Mouse (Mus musculus) ES-Bruce4 (cell line): ENCODE measurements around the gene Nxph4. TPM values are rescaled to one million over a fixed set of nuclear protein-coding genes. Genes with fewer than 3 reads are reported as not detected.

Experiments used
- H3K27ac ChIP-seq: 2 replicates; pipeline ENCODE4 v1.5.1; 2012; ENCODE audit warnings: low read length, inconsistent platforms; ENCODE audit not compliant: insufficient read depth
- H3K27me3 ChIP-seq: 2 replicates; pipeline ENCODE4 v1.6.1; 2012; ENCODE audit warnings: mild to moderate bottlenecking, low read length, inconsistent platforms; ENCODE audit not compliant: control insufficient read depth, poor library complexity, insufficient read depth, severe bottlenecking
- H3K36me3 ChIP-seq: 2 replicates; pipeline ENCODE4 v1.6.1; 2012; ENCODE audit warnings: inconsistent platforms, mild to moderate bottlenecking, low read length, moderate library complexity; ENCODE audit not compliant: control insufficient read depth, poor library complexity, insufficient read depth, severe bottlenecking
- H3K4me1 ChIP-seq: one replicate; pipeline ENCODE4 v1.8.1; 2011; ENCODE audit warnings: low read length; ENCODE audit not compliant: control insufficient read depth, insufficient read depth
- H3K4me3 ChIP-seq: 2 replicates; pipeline ENCODE4 v1.5.1; 2011; ENCODE audit warnings: low read depth, mild to moderate bottlenecking, low read length
- H3K9ac ChIP-seq: 2 replicates; pipeline ENCODE4 v1.6.1; 2012; ENCODE audit warnings: low read depth, mild to moderate bottlenecking, inconsistent platforms; ENCODE audit not compliant: poor library complexity, severe bottlenecking
- H3K9me3 ChIP-seq: replicated peaks from 2 replicates; pipeline ENCODE4 v1.6.1; 2012; ENCODE audit warnings: mild to moderate bottlenecking, low read length, inconsistent platforms; ENCODE audit not compliant: control insufficient read depth, poor library complexity, insufficient read depth, severe bottlenecking
- CTCF ChIP-seq: IDR thresholded peaks from one replicate; pipeline ENCODE4 v1.8.1; 2011; ENCODE audit warnings: low read depth, low read length
- EP300 ChIP-seq: IDR thresholded peaks from 2 replicates; pipeline ENCODE4 v1.6.1; 2011; ENCODE audit warnings: low read depth, low read length; ENCODE audit not compliant: insufficient read depth
- POLR2A ChIP-seq: IDR thresholded peaks from one replicate; pipeline ENCODE4 v1.8.1; 2011; ENCODE audit warnings: low read length; ENCODE audit not compliant: insufficient read depth
- polyA plus RNA-seq: library from polyadenylated mRNA; stranded (reverse); fragments of >200 nt; gene quantifications from 2 replicates; pipeline ENCODE4 v1.2.4, GENCODE M21; 2011; ENCODE audit warnings: low read depth; ENCODE audit not compliant: missing spikeins, insufficient read depth, insufficient read length

Gene Nxph4
- polyA plus RNA-seq, 1 experiment = not detected

DNA sequence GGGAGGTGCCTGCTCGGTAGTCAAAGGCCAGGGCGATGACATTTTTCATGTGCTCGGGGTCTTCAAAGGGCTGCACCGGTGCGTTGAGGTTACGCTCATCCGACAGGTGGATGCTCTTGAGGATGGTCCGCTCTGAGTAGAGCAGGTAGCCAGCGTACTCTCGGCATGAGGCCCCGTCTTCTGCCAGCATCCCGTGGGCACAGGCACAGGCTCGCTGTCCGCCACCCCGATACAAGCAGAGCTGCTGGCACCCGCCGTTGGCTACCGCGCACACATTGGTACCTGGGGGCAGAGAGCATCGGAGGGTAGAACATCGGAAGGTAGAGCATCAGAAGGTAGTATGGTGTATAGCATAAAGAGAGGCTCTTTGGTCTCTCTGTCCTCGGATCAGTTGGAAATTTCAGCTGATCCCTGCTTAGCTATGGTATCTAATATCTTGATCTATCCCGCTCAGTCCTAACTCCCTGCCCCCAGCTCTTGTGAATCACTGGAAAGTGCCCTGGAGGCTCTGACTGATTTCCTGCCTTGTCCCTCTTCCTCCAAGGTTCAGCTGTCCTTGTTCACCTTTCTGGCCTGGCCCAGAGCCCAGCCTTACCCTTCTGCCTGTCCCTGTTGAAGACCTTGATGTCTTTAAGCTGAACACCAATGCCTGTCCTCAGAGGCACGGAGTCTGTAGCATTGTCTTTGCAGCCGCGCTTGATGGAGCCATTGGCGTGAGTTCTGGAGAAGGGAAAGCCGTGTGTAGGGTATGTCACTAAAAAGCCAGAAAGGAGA, 32.4 kb upstream of the Nxph4 start:
- Histone ChIP-seq H3K4me3 (no peak overlapping the region), H3K27me3 (no peaks in the 10 kb centered on the region), H3K4me1 (peaks cover 5% of the 10 kb centered on the region), H3K9ac (no peak overlapping the region), H3K36me3 (no peaks in the 10 kb centered on the region), H3K27ac (no peak overlapping the region), H3K9me3 (no peaks in the 10 kb centered on the region)
- TF ChIP-seq CTCF (no peak), EP300 (no peak), POLR2A (no peak)

DNA sequence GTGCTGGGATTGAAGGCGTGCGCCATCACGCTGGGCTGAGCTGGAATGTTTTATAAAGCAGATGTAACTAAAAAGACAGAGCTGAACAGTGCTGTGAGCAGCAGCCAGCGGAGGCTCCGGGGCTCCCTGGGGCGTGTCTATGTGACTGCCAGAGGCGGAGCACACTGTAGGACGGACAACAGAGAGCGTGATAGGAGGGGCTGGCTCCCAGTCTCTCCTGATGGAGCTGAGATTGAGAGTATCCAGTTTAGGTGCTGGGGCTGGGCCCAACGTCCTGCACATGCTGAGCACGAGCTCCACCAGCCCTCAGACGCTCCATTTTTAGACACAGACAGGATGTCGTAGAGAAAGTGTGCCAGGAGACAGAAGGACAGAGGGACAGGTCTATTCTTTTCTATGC, 29.9 kb upstream of the Nxph4 start:
- Histone ChIP-seq H3K9ac (no peak overlapping the region), H3K9me3 (no peaks in the 10 kb centered on the region), H3K27me3 (no peaks in the 10 kb centered on the region), H3K4me3 (no peak overlapping the region), H3K36me3 (no peaks in the 10 kb centered on the region), H3K4me1 (peaks cover 5% of the 10 kb centered on the region), H3K27ac (peak overlapping the region; percentile 27; the same call in 1 of the 2 replicates)
- no peak for TF ChIP-seq EP300
- no peak for TF ChIP-seq CTCF
- no peak for TF ChIP-seq POLR2A

DNA sequence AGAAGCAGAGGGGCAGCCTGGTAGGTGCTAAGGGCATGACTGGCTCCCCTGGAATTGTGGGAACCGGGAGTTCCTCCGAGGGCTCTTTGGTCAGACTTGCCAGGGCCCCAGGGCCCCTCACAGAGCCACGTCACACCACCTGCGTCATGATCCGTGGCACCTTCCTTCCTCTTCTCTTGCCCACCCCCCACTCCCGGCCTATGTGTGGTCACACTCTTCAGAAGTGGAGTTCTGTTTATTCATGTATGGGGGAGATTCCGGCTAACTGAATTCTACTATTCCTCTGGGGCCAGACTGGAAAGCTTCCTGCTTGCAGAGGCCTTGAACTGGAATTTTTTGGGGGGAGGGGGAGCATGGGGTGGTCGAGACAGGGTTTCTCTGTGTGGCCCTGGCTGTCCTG, 29.5 kb upstream of the Nxph4 start:
- no peaks in the 10 kb centered on the region for H3K36me3 ChIP-seq
- no peak for TF ChIP-seq CTCF
- no peak for TF ChIP-seq EP300
- no peak for TF ChIP-seq POLR2A
- H3K27me3 ChIP-seq = no peaks in the 10 kb centered on the region
- H3K9me3 ChIP-seq = no peaks in the 10 kb centered on the region
- no peak overlapping the region for H3K9ac ChIP-seq
- no peak overlapping the region for H3K4me3 ChIP-seq
- H3K4me1 ChIP-seq = peaks cover 6% of the 10 kb centered on the region
- peak overlapping the region; percentile 27; the same call in 1 of the 2 replicates for H3K27ac ChIP-seq

DNA sequence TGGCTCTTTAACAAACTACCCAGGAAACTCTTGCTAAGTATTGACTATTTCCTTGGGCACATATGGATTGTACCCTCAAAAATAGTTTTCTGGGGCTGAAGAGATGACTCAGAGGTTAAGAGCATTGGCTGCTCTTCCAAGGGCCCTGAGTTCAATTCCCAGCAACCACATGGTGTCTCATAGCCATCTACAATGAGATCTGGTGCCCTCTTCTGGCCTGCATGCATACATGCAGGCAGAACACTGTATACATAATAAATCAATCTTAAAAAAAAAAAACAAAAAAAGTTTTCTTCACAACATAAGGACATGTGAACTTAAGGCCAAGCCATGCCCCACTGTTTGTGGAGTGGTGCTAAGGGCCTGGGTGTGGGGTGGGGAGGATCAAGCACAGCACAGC, 26.8 kb upstream of the Nxph4 start:
- H3K27ac ChIP-seq = no peak overlapping the region
- no peak for TF ChIP-seq EP300
- no peak for TF ChIP-seq POLR2A
- TF ChIP-seq CTCF = no peak
- H3K9me3 ChIP-seq = no peaks in the 10 kb centered on the region
- no peak overlapping the region for H3K9ac ChIP-seq
- H3K36me3 ChIP-seq = no peaks in the 10 kb centered on the region
- H3K27me3 ChIP-seq = no peaks in the 10 kb centered on the region
- no peak overlapping the region for H3K4me3 ChIP-seq
- H3K4me1 ChIP-seq = peaks cover 7% of the 10 kb centered on the region

DNA sequence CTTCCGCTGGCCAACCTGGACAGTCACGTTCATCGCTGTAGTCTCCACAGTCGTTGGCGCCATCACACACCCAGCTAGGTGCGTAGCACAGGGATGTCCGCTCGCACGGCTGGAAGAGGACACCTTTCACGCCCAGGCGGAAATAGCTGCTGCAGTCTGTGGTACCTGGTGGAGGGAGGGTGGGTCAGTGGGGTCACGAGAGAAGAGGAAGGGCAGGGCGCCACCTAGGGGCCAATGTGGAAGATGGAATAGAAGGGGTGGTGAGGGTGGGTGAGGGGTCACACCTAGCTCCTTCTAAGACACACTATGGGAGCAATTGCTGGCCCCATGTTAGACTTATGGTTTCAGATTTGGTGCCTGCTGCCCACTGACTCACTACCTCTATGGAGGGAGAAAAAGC, 23.0 kb upstream of the Nxph4 start:
- no peaks in the 10 kb centered on the region for H3K36me3 ChIP-seq
- no peak overlapping the region for H3K9ac ChIP-seq
- no peaks in the 10 kb centered on the region for H3K9me3 ChIP-seq
- no peaks in the 10 kb centered on the region for H3K27me3 ChIP-seq
- no peak for TF ChIP-seq EP300
- no peak for TF ChIP-seq POLR2A
- no peak for TF ChIP-seq CTCF
- H3K4me1 ChIP-seq = peaks cover 2% of the 10 kb centered on the region
- H3K4me3 ChIP-seq = peak overlapping the region; percentile 28
- H3K27ac ChIP-seq = no peak overlapping the region

DNA sequence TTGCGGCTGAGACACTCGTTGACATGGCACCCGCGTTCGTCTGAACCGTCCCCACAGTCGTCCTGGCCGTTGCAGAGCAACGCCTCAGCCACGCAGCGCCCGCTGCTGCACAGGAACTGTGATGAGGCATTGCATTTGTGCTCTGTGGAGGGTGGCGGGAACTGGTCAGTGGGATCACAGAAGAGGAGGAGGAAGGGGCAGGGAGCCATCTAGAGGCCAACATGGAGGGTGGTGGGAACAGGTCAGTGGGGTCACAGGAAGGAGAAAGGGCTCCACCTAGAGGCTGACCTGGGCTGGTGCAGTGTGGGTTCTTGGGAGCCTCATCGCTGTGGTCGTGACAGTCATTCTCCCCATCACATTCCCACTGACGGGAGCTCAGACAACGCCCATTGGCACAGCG, 21.3 kb upstream of the Nxph4 start:
- Histone ChIP-seq H3K4me1 (peaks cover 2% of the 10 kb centered on the region), H3K27ac (no peak overlapping the region), H3K9me3 (no peaks in the 10 kb centered on the region), H3K4me3 (no peak overlapping the region), H3K36me3 (no peaks in the 10 kb centered on the region), H3K9ac (no peak overlapping the region), H3K27me3 (no peaks in the 10 kb centered on the region)
- TF ChIP-seq CTCF (no peak), EP300 (no peak), POLR2A (no peak)
